Mouse (Mus musculus) lung, adult 18-20 months (tissue): Measurements from ENCODE around the gene Ccp110.

Experiments used
- DNase-seq, 2 experiments: peaks; one replicate each; pipeline ENCODE4 v3.0.0; 2022; ENCODE audit warnings: mixed read lengths in 2 of 2

Gene Ccp110

GRCm38 (mm10) chr7:118769655-118770054 is 57.3 kb downstream of the Ccp110 start:
- DNase-seq = no peak

GRCm38 (mm10) chr7:118773027-118773426 is 60.7 kb downstream of the Ccp110 start:
- DNase-seq = no peak

- no peak for DNase-seq
These were observed 63.6 kb downstream of the Ccp110 start for GRCm38 (mm10) chr7:118775991-118776390.

- no peak for DNase-seq
These were observed 64.1 kb downstream of the Ccp110 start for GRCm38 (mm10) chr7:118776491-118776890.

- peak; percentile 43 to 60 for DNase-seq
These were observed 65.4 kb downstream of the Ccp110 start for GRCm38 (mm10) chr7:118777598-118778394.

GRCm38 (mm10) chr7:118778561-118778960 is 66.2 kb downstream of the Ccp110 start:
- no peak for DNase-seq

GRCm38 (mm10) chr7:118783305-118784001 is 71.1 kb downstream of the Ccp110 start:
- DNase-seq = no peak

- no peak for DNase-seq
These were observed 73.7 kb downstream of the Ccp110 start for GRCm38 (mm10) chr7:118786091-118786490.
